Mouse (Mus musculus) CH12.LX (cell line): Measurements from ENCODE around the gene Srgap3.

Experiments
- CTCF ChIP-seq, 2 experiments: IDR thresholded peaks in 1 of 2; conservative IDR thresholded peaks in 1 of 2; 2 replicates each; pipeline ENCODE4 v1.5.1; 2011 to 2012; ENCODE audit warnings: low read depth in 2 of 2, low read length in 2 of 2, improper control_type of control experiment in 1 of 2, inconsistent platforms in 1 of 2, mild to moderate bottlenecking in 1 of 2, moderate library complexity in 1 of 2
- HCFC1 ChIP-seq: IDR thresholded peaks from 2 replicates; pipeline ENCODE4 v1.6.1; 2012; ENCODE audit warnings: low read depth, mild to moderate bottlenecking, inconsistent platforms, low read length, improper control_type of control experiment
- JUND ChIP-seq: conservative IDR thresholded peaks from 2 replicates; pipeline ENCODE4 v1.6.1; 2011; ENCODE audit warnings: low read depth, low read length, improper control_type of control experiment
- NRF1 ChIP-seq: IDR thresholded peaks from 2 replicates; pipeline ENCODE4 v1.6.1; 2014; ENCODE audit warnings: low read depth, mild to moderate bottlenecking, inconsistent platforms, low read length, improper control_type of control experiment, moderate library complexity
- POLR2A ChIP-seq: IDR thresholded peaks from 2 replicates; pipeline ENCODE4 v1.6.1; 2011; ENCODE audit warnings: low read depth, mild to moderate bottlenecking, improper control_type of control experiment, low read length
- RAD21 ChIP-seq: IDR thresholded peaks from 2 replicates; pipeline ENCODE4 v1.6.1; 2011; ENCODE audit warnings: low read depth, mild to moderate bottlenecking, low read length, improper control_type of control experiment, moderate library complexity
- TBP ChIP-seq: conservative IDR thresholded peaks from 2 replicates; pipeline ENCODE4 v1.6.1; 2011; ENCODE audit warnings: low read depth, low read length, improper control_type of control experiment
- ZMIZ1 ChIP-seq: IDR thresholded peaks from 2 replicates; pipeline ENCODE4 v1.6.1; 2012; ENCODE audit warnings: low read depth, mild to moderate bottlenecking, inconsistent platforms, low read length, improper control_type of control experiment
- ZNF384 ChIP-seq: IDR thresholded peaks from 2 replicates; pipeline ENCODE4 v1.6.1; 2012; ENCODE audit warnings: low read depth, low read length, improper control_type of control experiment, inconsistent platforms

DNA sequence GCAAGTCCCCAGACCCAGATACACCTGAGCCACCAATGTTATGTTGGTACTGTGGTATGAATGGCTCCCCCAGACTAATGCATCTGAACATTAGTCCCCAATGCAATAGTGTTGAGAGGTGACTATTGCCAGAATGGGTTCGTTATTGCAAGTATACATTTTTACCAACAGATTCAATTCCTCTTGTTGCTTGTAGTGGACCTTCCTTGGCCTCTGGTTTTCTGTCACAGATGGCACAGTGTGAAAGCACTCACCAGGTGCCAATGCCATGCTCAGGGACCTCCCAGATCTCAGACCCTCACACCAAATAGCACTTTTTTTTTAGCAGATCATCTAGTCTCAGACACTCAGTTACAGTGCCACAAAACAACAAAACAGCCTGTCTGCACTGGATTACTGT is 158.9 kb downstream of the Srgap3 start:
- TF ChIP-seq POLR2A, result no peak
- no peak for TF ChIP-seq HCFC1
- TF ChIP-seq CTCF (conservative IDR thresholded peaks at IDR 0.05 in 1 of 2, IDR thresholded peaks at IDR 0.05 in 1 of 2; ENCODE audit: low read depth in 2 of 2, low read length in 2 of 2), result no peak
- no peak for TF ChIP-seq ZMIZ1
- no peak for TF ChIP-seq ZNF384
- no peak for TF ChIP-seq RAD21
- TF ChIP-seq TBP, result no peak
- TF ChIP-seq NRF1, result no peak
- TF ChIP-seq JUND, result no peak
